Mouse (Mus musculus): ENCODE measurements at regions not wholly inside any gene's neighbourhood (a gene's known extent, or its start where the extent isn't known, plus 50 kb on each side); places are given as distances from the start of the nearest gene placed in this dataset.

GRCm38 (mm10) chr17:50419966-50420365, 89.2 kb upstream of the Plcl2 start:
- H3K4me1 ChIP-seq (ENCODE audit: control insufficient read depth, insufficient read depth): no peaks in the 10 kb centered on the region
- H3K9me3 ChIP-seq (replicated peaks; ENCODE audit: control insufficient read depth, low read length): no peaks in the 10 kb centered on the region
- no peaks in the 10 kb centered on the region for H3K36me3 ChIP-seq (replicated peaks; ENCODE audit: control insufficient read depth, insufficient read depth, low read length)
- no peak overlapping the region for H3K27ac ChIP-seq (ENCODE audit: low read depth)
- H3K4me2 ChIP-seq (ENCODE audit: low read depth, low read length): no peak overlapping the region
- DNase-seq (ENCODE audit: low spot score): peak; percentile 45
- peak; percentile 96 for ATAC-seq (ENCODE audit: insufficient read depth, low read depth)
- 71% methylated on average over 9 of the region's 12 CpGs for WGBS
- H3K9ac ChIP-seq (replicated peaks; ENCODE audit: low read depth, low read length): no peak overlapping the region
- TF ChIP-seq EP300 (IDR thresholded peaks at IDR 0.05; ENCODE audit: low read depth) (no peak), CTCF (IDR thresholded peaks at IDR 0.05; ENCODE audit: low read depth) (no peak)
- H3K27me3 ChIP-seq (ENCODE audit: control insufficient read depth, insufficient read depth, low read length): no peaks in the 10 kb centered on the region
- no peak overlapping the region for H3K4me3 ChIP-seq (ENCODE audit: low read depth, low read length)

GRCm38 (mm10) chr17:50420690-50421089, 88.5 kb upstream of the Plcl2 start:
- Histone ChIP-seq H3K9ac (replicated peaks; ENCODE audit: low read depth, low read length) (no peak overlapping the region), H3K36me3 (replicated peaks; ENCODE audit: control insufficient read depth, insufficient read depth, low read length) (no peaks in the 10 kb centered on the region), H3K4me2 (ENCODE audit: low read depth, low read length) (no peak overlapping the region), H3K27ac (ENCODE audit: low read depth) (no peak overlapping the region), H3K4me1 (ENCODE audit: control insufficient read depth, insufficient read depth) (no peaks in the 10 kb centered on the region), H3K27me3 (ENCODE audit: control insufficient read depth, insufficient read depth, low read length) (no peaks in the 10 kb centered on the region), H3K4me3 (ENCODE audit: low read depth, low read length) (no peak overlapping the region), H3K9me3 (replicated peaks; ENCODE audit: control insufficient read depth, low read length) (no peaks in the 10 kb centered on the region)
- WGBS: 94% methylated on average over 6 of the region's 6 CpGs
- DNase-seq (ENCODE audit: low spot score): no peak
- no peak for ATAC-seq (ENCODE audit: insufficient read depth, low read depth)
- TF ChIP-seq EP300 (IDR thresholded peaks at IDR 0.05; ENCODE audit: low read depth) (no peak), CTCF (IDR thresholded peaks at IDR 0.05; ENCODE audit: low read depth) (no peak)

- H3K4me2 ChIP-seq (ENCODE audit: low read depth, low read length): no peak overlapping the region
- H3K4me3 ChIP-seq (ENCODE audit: low read depth, low read length): no peak overlapping the region
- no peaks in the 10 kb centered on the region for H3K4me1 ChIP-seq (ENCODE audit: control insufficient read depth, insufficient read depth)
- no peaks in the 10 kb centered on the region for H3K9me3 ChIP-seq (replicated peaks; ENCODE audit: control insufficient read depth, low read length)
- no peaks in the 10 kb centered on the region for H3K36me3 ChIP-seq (replicated peaks; ENCODE audit: control insufficient read depth, insufficient read depth, low read length)
- no peaks in the 10 kb centered on the region for H3K27me3 ChIP-seq (ENCODE audit: control insufficient read depth, insufficient read depth, low read length)
- 88% methylated on average over 10 of the region's 10 CpGs for WGBS
- H3K27ac ChIP-seq (ENCODE audit: low read depth): no peak overlapping the region
- no peak for ATAC-seq (ENCODE audit: insufficient read depth, low read depth)
- no peak for DNase-seq (ENCODE audit: low spot score)
- H3K9ac ChIP-seq (replicated peaks; ENCODE audit: low read depth, low read length): no peak overlapping the region
- TF ChIP-seq EP300 (IDR thresholded peaks at IDR 0.05; ENCODE audit: low read depth): no peak
- TF ChIP-seq CTCF (IDR thresholded peaks at IDR 0.05; ENCODE audit: low read depth): no peak
Observed at GRCm38 (mm10) chr17:50421476-50421875, 87.7 kb upstream of the Plcl2 start.

- no peaks in the 10 kb centered on the region for H3K9me3 ChIP-seq (replicated peaks; ENCODE audit: control insufficient read depth, low read length)
- no peak for ATAC-seq (ENCODE audit: insufficient read depth, low read depth)
- no peaks in the 10 kb centered on the region for H3K4me1 ChIP-seq (ENCODE audit: control insufficient read depth, insufficient read depth)
- DNase-seq (ENCODE audit: low spot score): no peak
- 24% methylated on average over 3 of the region's 3 CpGs for WGBS
- no peaks in the 10 kb centered on the region for H3K27me3 ChIP-seq (ENCODE audit: control insufficient read depth, insufficient read depth, low read length)
- H3K27ac ChIP-seq (ENCODE audit: low read depth): no peak overlapping the region
- TF ChIP-seq EP300 (IDR thresholded peaks at IDR 0.05; ENCODE audit: low read depth): no peak
- TF ChIP-seq CTCF (IDR thresholded peaks at IDR 0.05; ENCODE audit: low read depth): no peak
- H3K9ac ChIP-seq (replicated peaks; ENCODE audit: low read depth, low read length): no peak overlapping the region
- H3K4me3 ChIP-seq (ENCODE audit: low read depth, low read length): no peak overlapping the region
- H3K4me2 ChIP-seq (ENCODE audit: low read depth, low read length): no peak overlapping the region
- no peaks in the 10 kb centered on the region for H3K36me3 ChIP-seq (replicated peaks; ENCODE audit: control insufficient read depth, insufficient read depth, low read length)
Observed at GRCm38 (mm10) chr17:50425110-50425509, 84.1 kb upstream of the Plcl2 start.

GRCm38 (mm10) chr17:50425531-50425930, 83.7 kb upstream of the Plcl2 start:
- no peaks in the 10 kb centered on the region for H3K9me3 ChIP-seq (replicated peaks; ENCODE audit: control insufficient read depth, low read length)
- no peaks in the 10 kb centered on the region for H3K27me3 ChIP-seq (ENCODE audit: control insufficient read depth, insufficient read depth, low read length)
- H3K27ac ChIP-seq (ENCODE audit: low read depth): no peak overlapping the region
- no peak overlapping the region for H3K9ac ChIP-seq (replicated peaks; ENCODE audit: low read depth, low read length)
- 77% methylated on average over 4 of the region's 4 CpGs for WGBS
- DNase-seq (ENCODE audit: low spot score) (no peak), ATAC-seq (ENCODE audit: insufficient read depth, low read depth) (no peak)
- no peaks in the 10 kb centered on the region for H3K36me3 ChIP-seq (replicated peaks; ENCODE audit: control insufficient read depth, insufficient read depth, low read length)
- TF ChIP-seq CTCF (IDR thresholded peaks at IDR 0.05; ENCODE audit: low read depth) (no peak), EP300 (IDR thresholded peaks at IDR 0.05; ENCODE audit: low read depth) (no peak)
- no peak overlapping the region for H3K4me2 ChIP-seq (ENCODE audit: low read depth, low read length)
- no peaks in the 10 kb centered on the region for H3K4me1 ChIP-seq (ENCODE audit: control insufficient read depth, insufficient read depth)
- no peak overlapping the region for H3K4me3 ChIP-seq (ENCODE audit: low read depth, low read length)

GRCm38 (mm10) chr17:50426146-50426545, 83.1 kb upstream of the Plcl2 start:
- WGBS: 77% methylated on average over 7 of the region's 7 CpGs
- no peak overlapping the region for H3K9ac ChIP-seq (replicated peaks; ENCODE audit: low read depth, low read length)
- DNase-seq (ENCODE audit: low spot score): no peak
- no peak for TF ChIP-seq EP300 (IDR thresholded peaks at IDR 0.05; ENCODE audit: low read depth)
- TF ChIP-seq CTCF (IDR thresholded peaks at IDR 0.05; ENCODE audit: low read depth): no peak
- H3K4me3 ChIP-seq (ENCODE audit: low read depth, low read length): no peak overlapping the region
- no peak for ATAC-seq (ENCODE audit: insufficient read depth, low read depth)
- H3K27me3 ChIP-seq (ENCODE audit: control insufficient read depth, insufficient read depth, low read length): no peaks in the 10 kb centered on the region
- no peaks in the 10 kb centered on the region for H3K4me1 ChIP-seq (ENCODE audit: control insufficient read depth, insufficient read depth)
- no peaks in the 10 kb centered on the region for H3K9me3 ChIP-seq (replicated peaks; ENCODE audit: control insufficient read depth, low read length)
- no peak overlapping the region for H3K27ac ChIP-seq (ENCODE audit: low read depth)
- no peaks in the 10 kb centered on the region for H3K36me3 ChIP-seq (replicated peaks; ENCODE audit: control insufficient read depth, insufficient read depth, low read length)
- H3K4me2 ChIP-seq (ENCODE audit: low read depth, low read length): no peak overlapping the region
